Mouse (Mus musculus) left cerebral cortex, postnatal 10 days (tissue): ENCODE results near the gene Rbm6. TPM values are rescaled to one million over a fixed set of nuclear protein-coding genes. Genes with fewer than 3 reads are reported as not detected.

Source experiments
- DNase-seq, 2 experiments: peaks; one replicate each; pipeline ENCODE4 v3.0.0; 2021 to 2022; ENCODE audit warnings: low spot score in 2 of 2, mixed read lengths in 1 of 2; ENCODE audit errors: extremely low spot score in 1 of 2
- intact Hi-C: fragments of 180-260 bp; cut with DNase I; formaldehyde crosslinking; loops from one replicate; pipeline ENCODE4 v1.15.1; 2025
- total RNA-seq, 2 experiments: library from RNA; stranded (reverse); gene quantifications; 2 replicates each; pipeline ENCODE4 v1.2.3; 2021

Gene Rbm6
- total RNA-seq, 2 experiments from 2014 or later = 57.0 to 60.5 TPM

GRCm38 (mm10) chr9:107770374-107771290 is 102.4 kb downstream of the Rbm6 start, which contains the start of gene Rbm5:
TSS of gene Rbm5 (minus strand) at chr9:107770996.
- intact Hi-C loops = no loop called here
- DNase-seq = peak; percentile 93 to 97

DNA sequence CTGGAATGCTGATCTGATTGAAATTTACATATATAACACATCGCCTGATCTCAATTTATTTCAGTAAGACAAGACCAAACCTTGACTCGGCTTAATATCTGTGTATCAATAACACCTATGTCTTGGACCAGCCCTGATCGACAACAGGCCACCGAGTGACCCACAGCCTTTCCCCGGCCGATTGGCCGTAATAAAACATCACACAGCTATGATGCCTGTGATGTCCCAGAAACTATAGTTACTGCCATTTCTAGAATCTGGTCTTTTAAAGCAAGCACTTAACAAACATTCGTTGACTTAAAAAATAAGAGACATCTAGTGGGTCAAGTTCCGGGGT is 103.0 kb downstream of the Rbm6 start:
- intact Hi-C loops = no loop called here
- DNase-seq = no peak

DNA sequence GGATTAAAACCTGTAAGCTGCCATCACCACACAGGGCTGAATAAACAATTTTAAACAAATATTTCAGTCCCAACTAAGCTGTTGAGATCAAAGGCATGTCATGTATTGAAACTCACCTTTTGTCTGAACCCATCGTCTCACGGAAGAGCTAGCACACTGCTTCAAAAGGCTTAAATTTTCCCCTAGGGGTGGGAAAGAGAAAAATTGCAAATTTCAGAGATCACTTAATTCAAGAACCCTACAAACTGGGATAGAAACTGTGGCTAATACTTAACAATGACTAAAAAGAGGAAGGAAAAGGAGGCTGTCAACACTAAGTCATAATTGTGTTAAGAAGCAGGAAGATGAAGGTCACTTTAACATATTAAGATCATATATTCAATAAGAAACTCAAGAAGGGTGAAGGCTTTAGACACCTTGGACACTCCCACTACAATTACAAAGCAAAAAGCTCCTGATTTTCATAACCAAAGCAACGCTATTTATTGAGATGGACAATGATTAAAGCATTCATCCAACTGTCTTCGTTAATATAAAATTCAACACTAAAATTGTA is 103.5 kb downstream of the Rbm6 start:
- no peak for DNase-seq
- intact Hi-C loops = no loop called here

- DNase-seq = no peak
- intact Hi-C loops = no loop called here
Observed at GRCm38 (mm10) chr9:107768851-107769250, 104.2 kb downstream of the Rbm6 start.

DNA sequence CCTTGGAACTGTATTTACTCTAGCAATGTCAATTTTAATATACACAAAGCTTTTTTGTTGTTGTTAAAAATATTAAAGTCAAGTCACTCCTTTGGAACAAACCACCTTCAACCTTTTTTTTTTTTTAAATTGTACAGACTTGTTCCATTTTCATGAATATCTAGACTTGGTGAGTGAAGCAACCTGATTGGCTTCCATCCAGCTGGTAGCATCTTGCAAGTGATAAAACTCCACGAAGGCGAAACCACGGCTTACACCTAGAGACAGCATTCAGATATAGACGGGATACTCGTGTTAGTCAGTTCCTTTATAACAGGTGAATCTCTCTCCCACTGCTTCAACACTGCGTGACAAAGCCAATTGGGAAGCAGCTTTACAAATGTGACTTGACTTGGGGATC is 113.4 kb downstream of the Rbm6 start:
- intact Hi-C loops = no loop called here
- DNase-seq = no peak

- intact Hi-C loops = loop anchor here (2.0 kb wide), 1 partner anchor 14 kb away; no protein-coding TSS in a partner anchor
- DNase-seq = no peak
Observed at GRCm38 (mm10) chr9:107750378-107750777, 122.7 kb downstream of the Rbm6 start.

GRCm38 (mm10) chr9:107748063-107748462 is 125.0 kb downstream of the Rbm6 start:
- intact Hi-C loops = no loop called here
- no peak for DNase-seq

GRCm38 (mm10) chr9:107747310-107747709 is 125.7 kb downstream of the Rbm6 start:
- no peak for DNase-seq
- intact Hi-C loops = no loop called here

- intact Hi-C loops = no loop called here
- no peak for DNase-seq
Observed at GRCm38 (mm10) chr9:107746679-107747078, 126.4 kb downstream of the Rbm6 start.

GRCm38 (mm10) chr9:107744061-107744460 is 129.0 kb downstream of the Rbm6 start:
- intact Hi-C loops = no loop called here

DNA sequence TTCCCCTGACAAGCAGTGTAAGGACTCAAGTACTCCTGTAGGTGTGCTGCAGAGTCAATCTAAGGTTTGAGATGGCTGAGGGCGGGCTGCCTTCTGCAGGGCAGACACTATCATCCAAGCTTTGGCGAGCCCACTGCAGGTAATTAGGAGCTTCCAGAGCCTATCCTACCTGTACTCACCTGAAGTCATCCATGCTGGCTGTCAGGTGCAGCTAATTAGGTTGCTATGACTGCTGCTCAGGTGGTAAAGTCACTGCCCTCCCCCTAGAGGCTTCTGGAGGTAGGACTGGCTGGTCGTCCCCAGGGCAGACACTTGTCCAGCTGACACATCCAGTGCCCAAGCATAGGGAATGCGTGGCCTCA is 134.2 kb downstream of the Rbm6 start:
- DNase-seq = peak in 1 of 2 experiments; percentile 55
- intact Hi-C loops = loop anchor here (2.0 to 5.0 kb wide), 2 partner anchors 37 to 94 kb away; no protein-coding TSS in a partner anchor

More at GRCm38 (mm10) chr9:107744061-107744460, 129.0 kb downstream of the Rbm6 start:
- no peak for DNase-seq

DNA sequence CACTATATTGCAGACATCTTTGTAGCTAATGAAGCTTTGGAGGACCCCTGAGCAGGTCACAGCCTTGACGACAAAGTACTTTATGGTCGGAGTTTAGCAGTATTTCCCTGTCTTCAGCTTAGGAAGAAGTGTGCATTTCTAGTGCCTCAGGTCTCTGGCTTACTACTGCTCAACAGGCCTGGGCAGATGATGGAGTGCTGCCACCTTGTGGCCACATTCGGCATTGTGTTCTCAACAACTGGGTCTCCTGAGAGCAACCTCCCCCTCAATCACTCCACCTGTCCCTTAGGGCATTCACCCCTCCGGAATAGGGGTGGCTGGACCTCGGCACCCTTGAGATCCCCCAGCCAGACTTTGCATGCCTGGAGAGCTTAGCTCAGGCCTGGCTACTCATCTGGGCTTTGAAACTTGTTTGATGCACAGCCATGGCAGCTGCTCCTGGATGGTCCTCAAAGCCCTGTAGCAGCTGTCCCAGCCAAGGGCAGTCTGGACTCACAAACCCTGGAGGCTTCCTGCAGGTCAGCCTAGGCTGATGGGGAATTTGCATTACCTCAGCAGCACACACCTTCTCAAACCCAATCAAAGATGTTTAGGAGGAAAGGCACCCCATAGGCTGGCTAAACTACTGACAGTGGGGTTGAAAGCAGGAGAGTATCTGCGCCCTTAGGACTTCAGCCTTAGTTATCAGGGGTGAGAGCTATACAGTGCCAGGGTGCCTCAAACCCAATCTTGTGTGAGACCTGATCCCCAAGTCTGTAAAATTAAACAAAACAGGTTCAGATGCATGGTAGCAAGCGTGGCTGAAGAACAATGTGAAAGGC is 134.8 kb downstream of the Rbm6 start:
- intact Hi-C loops = loop anchor here (2.0 to 5.0 kb wide), 2 partner anchors 36 to 93 kb away; no protein-coding TSS in a partner anchor
- DNase-seq = peak; percentile 86

- DNase-seq = no peak
- intact Hi-C loops = loop anchor here (5.0 kb wide), 1 partner anchor 34 kb away; no protein-coding TSS in a partner anchor
Observed at GRCm38 (mm10) chr9:107736185-107736485, 136.9 kb downstream of the Rbm6 start.

DNA sequence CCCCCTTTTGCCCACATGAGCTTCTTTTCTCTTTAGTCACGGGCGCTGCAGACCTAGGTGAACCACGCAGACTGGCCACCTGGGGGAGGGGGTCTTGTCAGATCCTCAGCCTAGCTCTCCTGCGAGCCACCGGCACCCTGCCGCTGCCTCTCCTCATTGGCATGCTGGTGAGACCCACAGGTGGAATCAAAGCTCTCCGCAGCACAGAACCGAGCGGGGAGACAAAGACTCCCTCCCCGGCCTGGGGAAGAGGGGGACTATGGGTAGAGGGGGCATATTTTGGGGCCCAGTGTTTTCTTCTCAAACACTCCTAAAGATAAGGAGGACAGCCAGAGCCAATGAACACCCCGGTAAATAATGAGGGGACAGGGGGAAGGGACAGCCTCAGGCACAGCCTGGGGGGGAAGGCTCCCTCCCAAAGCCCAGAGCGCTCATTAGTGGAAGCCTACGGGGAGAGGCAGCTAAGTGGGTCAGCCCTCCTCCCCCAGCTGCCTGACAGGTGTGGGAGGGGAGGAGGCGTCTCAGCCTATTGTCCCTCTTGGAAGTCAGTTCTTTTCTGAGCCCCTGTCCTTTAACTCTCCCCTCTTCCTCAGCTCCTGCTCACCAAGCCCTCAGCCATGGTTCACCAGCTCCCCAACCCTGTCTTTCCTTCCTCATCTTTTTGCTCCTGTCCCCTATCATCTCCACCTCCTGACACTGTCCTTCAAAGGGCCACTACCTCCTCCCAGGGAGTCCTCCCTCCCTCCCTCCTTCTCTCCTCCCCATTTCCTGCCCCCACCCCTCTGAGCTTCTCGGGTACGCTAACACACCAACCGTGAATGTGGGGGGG is 137.5 kb downstream of the Rbm6 start:
- DNase-seq = no peak
- intact Hi-C loops = loop anchor here (5.0 kb wide), 1 partner anchor 33 kb away; no protein-coding TSS in a partner anchor

GRCm38 (mm10) chr9:107734567-107734971 is 138.5 kb downstream of the Rbm6 start:
- intact Hi-C loops = no loop called here
- no peak for DNase-seq

- no peak for DNase-seq
- intact Hi-C loops = no loop called here
Observed at GRCm38 (mm10) chr9:107729709-107730108, 143.3 kb downstream of the Rbm6 start.

DNA sequence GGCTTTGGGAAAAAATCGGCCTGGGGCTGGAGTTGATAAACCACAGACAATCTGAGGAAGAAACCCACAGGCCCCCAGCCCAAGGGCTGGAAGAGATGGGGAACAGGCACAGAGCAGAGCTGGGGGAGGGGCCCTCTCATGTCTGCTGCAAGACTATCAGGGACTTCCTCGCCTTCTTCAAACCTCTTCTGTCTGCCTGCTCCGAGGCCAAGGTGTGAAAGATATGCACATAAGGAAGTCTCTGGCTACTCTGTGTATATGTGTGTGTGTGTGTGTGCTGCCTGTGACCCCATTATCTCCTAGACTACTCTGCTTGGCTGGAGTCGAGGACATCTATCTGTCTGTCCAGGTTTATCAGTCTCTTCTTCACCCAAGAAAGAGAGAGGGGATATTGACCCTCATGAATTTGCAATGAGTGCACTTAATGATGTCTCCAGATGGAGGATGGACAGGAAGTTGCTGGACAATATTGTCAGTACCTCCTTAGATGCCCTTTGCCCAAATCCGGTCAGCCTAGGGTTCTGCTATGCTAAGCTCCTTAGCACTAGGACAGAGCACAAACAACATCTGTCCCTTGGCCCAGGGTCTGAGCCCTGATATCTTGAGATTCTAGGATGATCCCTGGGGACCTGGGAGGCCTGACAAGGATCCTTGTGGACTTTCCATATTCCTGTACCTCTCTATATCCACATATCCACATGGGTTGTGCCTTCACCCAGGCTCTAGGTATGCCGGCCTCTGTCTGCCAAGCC is 143.9 kb downstream of the Rbm6 start:
- no peak for DNase-seq
- intact Hi-C loops = no loop called here

DNA sequence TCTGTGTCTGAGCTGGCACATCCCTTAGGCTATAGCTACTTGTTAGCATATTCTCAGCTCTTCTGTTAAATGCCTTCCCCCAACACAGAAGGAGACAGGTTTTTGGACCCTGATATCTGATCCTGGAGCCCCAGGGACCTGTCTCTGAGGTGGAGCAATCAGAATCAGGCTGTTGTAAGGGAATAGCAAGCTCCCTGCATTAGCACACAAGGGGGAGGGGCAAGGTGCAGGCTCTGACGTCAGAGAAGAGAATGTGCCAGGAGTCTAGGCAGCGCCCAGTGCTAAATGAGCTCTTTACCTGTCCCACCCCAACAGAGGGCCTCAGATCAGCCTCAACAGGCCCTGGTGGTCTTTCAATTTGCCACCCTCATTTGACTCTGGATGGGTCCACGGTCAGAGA is 146.0 kb downstream of the Rbm6 start:
- DNase-seq = no peak
- intact Hi-C loops = no loop called here
